Comparison of ENCODE assay signal across 9 mouse cellular contexts in the genomic region with DNA sequence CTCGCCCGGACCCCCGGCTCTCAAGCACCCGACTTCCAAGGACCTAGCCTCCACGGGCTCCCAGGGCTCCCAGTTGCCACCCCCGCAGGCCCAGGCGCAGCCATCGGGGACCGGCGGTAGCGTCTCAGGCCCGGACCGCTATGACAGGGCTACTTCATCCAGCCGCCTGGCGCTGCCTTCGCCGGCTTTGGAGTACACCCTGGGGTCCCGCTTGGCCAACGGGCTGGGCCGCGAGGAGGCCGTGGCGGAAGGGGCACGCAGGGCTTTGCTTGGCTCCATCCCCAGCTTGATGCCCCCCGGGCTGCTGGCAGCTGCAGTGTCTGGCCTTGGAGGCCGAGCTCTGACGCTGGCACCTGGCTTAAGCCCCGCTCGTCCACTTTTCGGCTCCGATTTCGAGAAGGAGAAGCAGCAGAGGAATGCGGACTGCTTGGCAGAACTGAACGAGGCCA. TPM values are rescaled to one million over a fixed set of nuclear protein-coding genes. Genes with fewer than 3 reads are reported as not detected.
DNase-seq lines count a peak whose midpoint lies in the region; ATAC-seq and TF ChIP-seq lines count a peak whose summit lies in the region.
"Had no signal": no experiment of that assay in that cellular context is flagged by ENCODE, and none has a peak within 500 bp of the region (broad histone marks: within the 10 kb centered on the region; RNA-seq: fewer than 3 reads in every experiment).

No protein-coding gene starts in this region.

- TF ChIP-seq POLR2A in testis, adult 2 months (IDR thresholded peaks at IDR 0.05; ENCODE audit: control insufficient read depth, low read depth, low read length): no peak
- no peak for TF ChIP-seq POLR2A in small intestine, adult 2 months (IDR thresholded peaks at IDR 0.05; ENCODE audit: low read depth, low read length)

- H3K4me1 ChIP-seq in testis, adult 2 months (ENCODE audit: control insufficient read depth, insufficient read depth, low read length): peaks cover 39% of the 10 kb centered on the region
- H3K4me1 ChIP-seq in limb, embryonic 13.5 days: peaks cover 63% of the 10 kb centered on the region
- peaks cover 30% of the 10 kb centered on the region for H3K4me1 ChIP-seq in small intestine, adult 2 months (ENCODE audit: control insufficient read depth, insufficient read depth, insufficient read length, low read length)

- ATAC-seq in limb, embryonic 13.5 days (ENCODE audit: low FRiP score, low read depth): no peak

- peak overlapping the region; percentile 10; the same call in 1 of the 2 replicates for H3K27ac ChIP-seq in testis, adult 2 months (ENCODE audit: control insufficient read depth, insufficient read depth, low read depth, low read length)
- H3K27ac ChIP-seq in limb, embryonic 13.5 days: peak overlapping the region; percentile 95
- H3K27ac ChIP-seq in small intestine, adult 2 months (ENCODE audit: insufficient read depth, low read depth, low read length): peak overlapping the region; percentile 6; the same call in 1 of the 2 replicates

- H3K27me3 ChIP-seq in testis, adult 2 months (ENCODE audit: control insufficient read depth, insufficient read depth, low read length): no peaks in the 10 kb centered on the region
- H3K27me3 ChIP-seq in limb, embryonic 13.5 days: no peaks in the 10 kb centered on the region
- no peaks in the 10 kb centered on the region for H3K27me3 ChIP-seq in small intestine, adult 2 months (ENCODE audit: control insufficient read depth, insufficient read depth, low read length)

- no peaks in the 10 kb centered on the region for H3K36me3 ChIP-seq in testis, adult 2 months (ENCODE audit: control insufficient read depth, insufficient read depth, low read length)
- H3K36me3 ChIP-seq in limb, embryonic 13.5 days: peaks cover 29% of the 10 kb centered on the region
- H3K36me3 ChIP-seq in small intestine, adult 2 months (ENCODE audit: control insufficient read depth, insufficient read depth, low read length): peaks cover 7% of the 10 kb centered on the region; the same call in 1 of the 2 replicates

- peak overlapping the region; percentile 89 for H3K4me3 ChIP-seq in testis, adult 2 months (ENCODE audit: control insufficient read depth, low read depth, low read length)
- peak overlapping the region; percentile 92 for H3K4me3 ChIP-seq in limb, embryonic 13.5 days
- H3K4me3 ChIP-seq in small intestine, adult 2 months (ENCODE audit: low read depth, low read length): peak overlapping the region; percentile 97

- TF ChIP-seq CTCF in testis, adult 2 months (IDR thresholded peaks at IDR 0.05; ENCODE audit: control insufficient read depth, insufficient read depth, insufficient replicate concordance, low read depth, low read length): no peak
- TF ChIP-seq CTCF in small intestine, adult 2 months (IDR thresholded peaks at IDR 0.05; ENCODE audit: extremely low read depth, insufficient read length, insufficient replicate concordance, low read depth, low read length): no peak

- peak overlapping the region; percentile 95 for H3K9ac ChIP-seq in limb, embryonic 13.5 days

- WGBS in limb, embryonic 13.5 days: 6% methylated on average over 34 of the region's 34 CpGs
- 3% methylated on average over 34 of the region's 34 CpGs for WGBS in small intestine, adult 2 months

- no peaks in the 10 kb centered on the region for H3K9me3 ChIP-seq in limb, embryonic 13.5 days

- peak; percentile 23 for DNase-seq in embryo, embryonic 11 days
- DNase-seq in embryo, embryonic 10 days (ENCODE audit: low spot score): no peak
- DNase-seq in testis, postnatal 14 days (ENCODE audit: low spot score): no peak
- peak; percentile 51 for DNase-seq in gastrocnemius, postnatal 10 days
- no peak for DNase-seq in ovary, postnatal 14 days (ENCODE audit: low spot score)

- peak overlapping the region; percentile 100 for H3K4me2 ChIP-seq in limb, embryonic 13.5 days (replicated peaks)

RNA-seq across cellular contexts. Expression of gene Irf2bp1, which starts 0.8 kb away (rescaled TPM):
- polyA plus RNA-seq in testis, adult 2 months (2012; rRNA removed): 4.9 and 5.4 TPM in 2 replicates
- 10 to 100 TPM; 20.4 to 24.0 TPM for total RNA-seq in gastrocnemius, postnatal 10 days (2021)
- polyA plus RNA-seq in limb, embryonic 13.5 days (2015; fragmentation: Nextera tagmentation; extraction: Ambion mirVana): 26.3 and 26.9 TPM in 2 replicates
- polyA plus RNA-seq in small intestine, adult 2 months (2012; rRNA removed): 17.0 and 25.8 TPM in 2 replicates

RNA-seq across cellular contexts. Expression of gene Mypop, which starts 13.6 kb away (rescaled TPM):
- 35.6 and 42.9 TPM in 2 replicates for polyA plus RNA-seq in testis, adult 2 months (2012; rRNA removed)
- total RNA-seq in gastrocnemius, postnatal 10 days (2021): 1 to 10 TPM; 2.0 to 3.5 TPM
- polyA plus RNA-seq in limb, embryonic 13.5 days (2015; fragmentation: Nextera tagmentation; extraction: Ambion mirVana): 5.2 and 6.3 TPM in 2 replicates
- 1.9 and 2.3 TPM in 2 replicates for polyA plus RNA-seq in small intestine, adult 2 months (2012; rRNA removed)

RNA-seq across cellular contexts. Expression of gene Nanos2, which starts 17.5 kb away (rescaled TPM):
- polyA plus RNA-seq in testis, adult 2 months (2012; rRNA removed): 0.08 and 0.10 TPM in 2 replicates
- total RNA-seq in gastrocnemius, postnatal 10 days (2021): not detected
- polyA plus RNA-seq in limb, embryonic 13.5 days (2015; fragmentation: Nextera tagmentation; extraction: Ambion mirVana): not detected in 2 replicates
- polyA plus RNA-seq in small intestine, adult 2 months (2012; rRNA removed): not detected in 2 replicates
- total RNA-seq: hematopoietic stem cell, adult 5-6 weeks had no signal

RNA-seq across cellular contexts. Expression of gene Foxa3, which starts 18.7 kb away (rescaled TPM):
- polyA plus RNA-seq in testis, adult 2 months (2012; rRNA removed): 2.1 and 2.3 TPM in 2 replicates
- under 1 TPM in 1 of 2 experiments, not detected in 1; 0.16 TPM for total RNA-seq in gastrocnemius, postnatal 10 days (2021)
- polyA plus RNA-seq in limb, embryonic 13.5 days (2015; fragmentation: Nextera tagmentation; extraction: Ambion mirVana): 3.5 and 4.1 TPM in 2 replicates
- polyA plus RNA-seq in small intestine, adult 2 months (2012; rRNA removed): 17.8 and 19.9 TPM in 2 replicates

RNA-seq across cellular contexts. Expression of gene Sympk, which starts 19.5 kb away (rescaled TPM):
- 196 and 222 TPM in 2 replicates for polyA plus RNA-seq in testis, adult 2 months (2012; rRNA removed)
- total RNA-seq in gastrocnemius, postnatal 10 days (2021): 10 to 100 TPM; 39.9 to 45.0 TPM
- polyA plus RNA-seq in limb, embryonic 13.5 days (2015; fragmentation: Nextera tagmentation; extraction: Ambion mirVana): 33.6 and 37.8 TPM in 2 replicates
- 50.4 and 71.8 TPM in 2 replicates for polyA plus RNA-seq in small intestine, adult 2 months (2012; rRNA removed)

Comparison
In these comparisons a context has a peak if more than half of its experiments do, and no peak if none do; other contexts are left out.
1. DNase-seq: peak in embryo, embryonic 11 days (single experiment) and gastrocnemius, postnatal 10 days (single experiment); none in embryo, embryonic 10 days (single experiment), testis, postnatal 14 days (single experiment) and ovary, postnatal 14 days (single experiment).
2. H3K27ac ChIP-seq: peak in every context shown above with its lines; median percentile 95 in limb, embryonic 13.5 days; 10 in testis, adult 2 months; 6 in small intestine, adult 2 months.
3. Peak in every context shown above with its lines, with median percentiles within 50 percentile points of each other: H3K4me3 ChIP-seq.